Mouse (Mus musculus): ENCODE measurements at regions not wholly inside any gene's neighbourhood (a gene's known extent, or its start where the extent isn't known, plus 50 kb on each side); places are given as distances from the start of the nearest gene placed in this dataset.

GRCm38 (mm10) chr17:83276000-83276891 is 61.2 kb downstream of the Pkdcc start:
- peak; percentile 58 to 69 for DNase-seq
- intact Hi-C loops (cut with DNase I): loop anchor here (2.0 to 10.0 kb wide), 2 partner anchors 75 to 239 kb away; partner anchors contain the start of genes Cox7a2l and Eml4

GRCm38 (mm10) chr17:83277117-83277947 is 62.2 kb downstream of the Pkdcc start:
- peak in 1 of 2 experiments; percentile 38 for DNase-seq
- intact Hi-C loops (cut with DNase I): loop anchor here (2.0 to 10.0 kb wide), 2 partner anchors 73 to 237 kb away; partner anchors contain the start of genes Cox7a2l and Eml4

- DNase-seq: no peak
- intact Hi-C loops (cut with DNase I): loop anchor here (2.0 to 10.0 kb wide), 2 partner anchors 73 to 237 kb away; partner anchors contain the start of genes Cox7a2l and Eml4
Observed at GRCm38 (mm10) chr17:83277948-83278924, 63.1 kb downstream of the Pkdcc start.

GRCm38 (mm10) chr17:83283328-83283727 is 67.4 kb upstream of the Eml4 start:
- intact Hi-C loops (cut with DNase I): no loop called here
- DNase-seq: no peak

- no peak for DNase-seq
- intact Hi-C loops (cut with DNase I): no loop called here
Observed at GRCm38 (mm10) chr17:83287381-83288142, 63.2 kb upstream of the Eml4 start.

GRCm38 (mm10) chr17:83288143-83288492 is 62.6 kb upstream of the Eml4 start:
- intact Hi-C loops (cut with DNase I): no loop called here
- peak in 1 of 2 experiments; percentile 27 for DNase-seq

- DNase-seq: no peak
- intact Hi-C loops (cut with DNase I): no loop called here
Observed at GRCm38 (mm10) chr17:83295526-83296238, 55.0 kb upstream of the Eml4 start.

- intact Hi-C loops (cut with DNase I): no loop called here
- DNase-seq: no peak
Observed at GRCm38 (mm10) chr17:83297379-83298121, 53.2 kb upstream of the Eml4 start.
